Mouse (Mus musculus) mammary gland, adult 2 months (tissue): ENCODE measurements around the gene Pdf. TPM values are rescaled to one million over a fixed set of nuclear protein-coding genes. Genes with fewer than 3 reads are reported as not detected.

Source experiments
- polyA plus RNA-seq: library from polyadenylated mRNA; depleted of rRNA; stranded (reverse); fragments of >200 nt; gene quantifications from 2 replicates; pipeline ENCODE4 v1.2.3, GENCODE M21; 2012; ENCODE audit warnings: low replicate concordance; rRNA removed

The Pdf gene
- 27.9 and 65.8 TPM in 2 replicates for polyA plus RNA-seq

GRCm38 (mm10) chr8:107048061-107048941 is at the start of gene Pdf:
Pdf (minus strand) TSS chr8:107048614.

GRCm38 (mm10) chr8:107096366-107097036 is 48.1 kb upstream of the Pdf start, which contains the start of gene Terf2:
Terf2 (minus strand) TSS chr8:107096547.

GRCm38 (mm10) chr8:107065511-107066496 is 17.4 kb upstream of the Pdf start, which contains the start of gene Tmed6:
Tmed6 (minus strand) TSS chr8:107065644.

GRCm38 (mm10) chr8:107056076-107056972 is 7.9 kb upstream of the Pdf start, which contains the start of the genes Cog8 and Nip7:
Cog8 (minus strand) TSS chr8:107056689.
Nip7 (plus strand) TSS chr8:107056877.

GRCm38 (mm10) chr8:107030650-107031576 is 17.5 kb downstream of the Pdf start, which contains the start of gene Vps4a:
Vps4a (plus strand) TSS chr8:107031222.

Other genes starting within 250 kb of the Pdf start
- 0.85 and 2.2 TPM in 2 replicates for gene Has3, start 178.4 kb downstream of the Pdf start, polyA plus RNA-seq
- gene Utp4, start 155.0 kb downstream of the Pdf start, polyA plus RNA-seq: 23.3 and 39.0 TPM in 2 replicates
- 13.2 and 17.5 TPM in 2 replicates for gene Sntb2, start 112.9 kb downstream of the Pdf start, polyA plus RNA-seq
- gene Vps4a, start 17.4 kb downstream of the Pdf start, polyA plus RNA-seq: 18.6 and 40.3 TPM in 2 replicates
- gene Cog8, start 8.1 kb upstream of the Pdf start, polyA plus RNA-seq: 32.9 and 46.9 TPM in 2 replicates
- 18.2 and 18.7 TPM in 2 replicates for gene Nip7, start 8.3 kb upstream of the Pdf start, polyA plus RNA-seq
- not detected in 2 replicates for gene Tmed6, start 17.0 kb upstream of the Pdf start, polyA plus RNA-seq
- 7.1 and 12.2 TPM in 2 replicates for gene Terf2, start 47.9 kb upstream of the Pdf start, polyA plus RNA-seq
- gene Cyb5b, start 102.0 kb upstream of the Pdf start, polyA plus RNA-seq: 106 and 141 TPM in 2 replicates
- 16.6 and 28.8 TPM in 2 replicates for gene Nfat5, start 244.9 kb upstream of the Pdf start, polyA plus RNA-seq